Comparison of ENCODE assay signal across 9 mouse cellular contexts in the genomic region with DNA sequence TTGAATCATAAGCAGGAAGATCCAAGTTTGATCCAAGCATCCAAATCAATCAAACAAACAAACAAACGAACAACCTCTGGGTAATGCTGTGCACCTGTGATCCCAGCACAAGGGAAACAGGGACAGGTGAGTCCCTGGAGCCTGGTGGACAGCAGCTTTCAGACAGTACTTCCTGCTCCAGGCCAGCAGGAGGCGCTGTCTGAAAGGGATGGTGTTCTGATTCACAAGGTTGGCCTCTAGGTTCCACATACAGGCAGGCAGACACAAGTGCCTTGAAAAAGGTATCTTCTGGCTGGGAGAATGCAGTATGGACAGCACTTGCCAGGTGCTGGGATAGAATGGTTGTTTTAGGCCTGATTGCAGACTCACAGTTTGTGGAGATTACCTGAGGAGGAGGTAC. TPM values are rescaled to one million over a fixed set of nuclear protein-coding genes. Genes with fewer than 3 reads are reported as not detected.
DNase-seq lines count a peak whose midpoint lies in the region; ATAC-seq lines count a peak whose summit lies in the region.
"Had no signal": no experiment of that assay in that cellular context is flagged by ENCODE, and none has a peak within 500 bp of the region (broad histone marks: within the 10 kb centered on the region; RNA-seq: fewer than 3 reads in every experiment).

No protein-coding gene starts in this region.

- H3K27me3 ChIP-seq in intestine, embryonic 14.5 days (replicated peaks; ENCODE audit: control insufficient read depth, insufficient read depth, low read length): no peaks in the 10 kb centered on the region
- no peaks in the 10 kb centered on the region for H3K27me3 ChIP-seq in intestine, embryonic 15.5 days (replicated peaks)
- no peaks in the 10 kb centered on the region for H3K27me3 ChIP-seq in liver, embryonic 13.5 days

- no peaks in the 10 kb centered on the region for H3K9me3 ChIP-seq in intestine, embryonic 14.5 days (ENCODE audit: control insufficient read depth, low read length)
- H3K9me3 ChIP-seq in intestine, embryonic 15.5 days: no peaks in the 10 kb centered on the region
- H3K9me3 ChIP-seq in liver, embryonic 13.5 days (replicated peaks): no peaks in the 10 kb centered on the region

- no peak for ATAC-seq in intestine, embryonic 14.5 days (replicated peaks; ENCODE audit: low FRiP score, low TSS enrichment, low read depth)
- ATAC-seq in intestine, embryonic 15.5 days: no peak
- no peak for ATAC-seq in liver, embryonic 13.5 days (ENCODE audit: low read depth)
- ATAC-seq in frontal cortex, adult (ENCODE audit: low TSS enrichment): no peak

- H3K4me1 ChIP-seq in intestine, embryonic 14.5 days (replicated peaks; ENCODE audit: control insufficient read depth, insufficient read depth, low read length): no peaks in the 10 kb centered on the region
- H3K4me1 ChIP-seq in intestine, embryonic 15.5 days (replicated peaks): no peaks in the 10 kb centered on the region
- no peaks in the 10 kb centered on the region for H3K4me1 ChIP-seq in liver, embryonic 13.5 days (replicated peaks)

- DNase-seq in intestine, embryonic 14.5 days (ENCODE audit: low spot score): peak; percentile 66
- DNase-seq in CD4-positive helper T cell, adult 2 months (ENCODE audit: low read depth, low spot score): peak; percentile 64
- DNase-seq in adrenal gland, adult 2 months: peak; percentile 33
- peak; percentile 55 for DNase-seq in gastrocnemius, postnatal 10 days
- DNase-seq in liver, embryonic 13.5 days: peak; percentile 15
- peak; percentile 29 for DNase-seq in right cerebral cortex, postnatal 4 days

- no peak overlapping the region for H3K27ac ChIP-seq in intestine, embryonic 14.5 days (ENCODE audit: low read depth)
- H3K27ac ChIP-seq in intestine, embryonic 15.5 days: no peak overlapping the region
- no peak overlapping the region for H3K27ac ChIP-seq in liver, embryonic 13.5 days

- WGBS in intestine, embryonic 14.5 days: 6% methylated on average over 2 of the region's 2 CpGs
- WGBS in intestine, embryonic 15.5 days: 8% methylated on average over 2 of the region's 2 CpGs
- 3% methylated on average over 2 of the region's 2 CpGs for WGBS in liver, embryonic 13.5 days (ENCODE audit: insufficient replicate concordance)

- H3K4me3 ChIP-seq in intestine, embryonic 14.5 days (ENCODE audit: low read depth, low read length): no peak overlapping the region
- H3K4me3 ChIP-seq in intestine, embryonic 15.5 days (replicated peaks): no peak overlapping the region
- no peak overlapping the region for H3K4me3 ChIP-seq in liver, embryonic 13.5 days (replicated peaks)
- H3K4me3 ChIP-seq: erythroblast, embryonic 14.5 days had no signal

- no peaks in the 10 kb centered on the region for H3K36me3 ChIP-seq in intestine, embryonic 14.5 days (ENCODE audit: control insufficient read depth, insufficient read depth, low read length)
- H3K36me3 ChIP-seq in intestine, embryonic 15.5 days: no peaks in the 10 kb centered on the region
- no peaks in the 10 kb centered on the region for H3K36me3 ChIP-seq in liver, embryonic 13.5 days

- H3K4me2 ChIP-seq in intestine, embryonic 14.5 days (ENCODE audit: low read length): no peak overlapping the region
- H3K4me2 ChIP-seq in intestine, embryonic 15.5 days (replicated peaks): no peak overlapping the region
- H3K4me2 ChIP-seq in liver, embryonic 13.5 days: no peak overlapping the region

- H3K9ac ChIP-seq in intestine, embryonic 14.5 days (ENCODE audit: low read length): no peak overlapping the region
- no peak overlapping the region for H3K9ac ChIP-seq in intestine, embryonic 15.5 days
- no peak overlapping the region for H3K9ac ChIP-seq in liver, embryonic 13.5 days

RNA-seq across cellular contexts. Expression of a gene that starts 40.3 kb away (rescaled TPM):
- 83.7 and 93.5 TPM in 2 replicates for polyA plus RNA-seq in intestine, embryonic 14.5 days (2014; fragmentation: Nextera tagmentation; extraction: Ambion mirVana)
- 67.0 and 72.1 TPM in 2 replicates for polyA plus RNA-seq in intestine, embryonic 15.5 days (2015; fragmentation: Nextera tagmentation; extraction: Ambion mirVana)
- 100 to 1,000 TPM in 1 of 2 experiments, 10 to 100 TPM in 1; 91.1 to 109 TPM for total RNA-seq in adrenal gland, adult 2 months (2021)
- polyA plus RNA-seq in adrenal gland, adult 2 months (2012; rRNA removed): 17.1 and 20.0 TPM in 2 replicates
- 10 to 100 TPM; 72.5 to 77.2 TPM for total RNA-seq in gastrocnemius, postnatal 10 days (2021)
- polyA plus RNA-seq in liver, embryonic 13.5 days (2015; fragmentation: Nextera tagmentation; extraction: Ambion mirVana): 51.4 and 55.3 TPM in 2 replicates

Comparison
In these comparisons a context has a peak if more than half of its experiments do, and no peak if none do; other contexts are left out.
1. DNase-seq: peak in every context shown above with its lines; median percentile 66 in intestine, embryonic 14.5 days; 64 in CD4-positive helper T cell, adult 2 months; 55 in gastrocnemius, postnatal 10 days; 33 in adrenal gland, adult 2 months; 29 in right cerebral cortex, postnatal 4 days; 15 in liver, embryonic 13.5 days.